Mouse (Mus musculus): Measurements from ENCODE around the gene Itih4.

Gene Itih4

GRCm38 (mm10) chr14:30923375-30924105 lies 37.3 kb downstream of the Itih4 start, which contains the start of gene Itih3:
TSS of gene Itih3 (minus strand) at chr14:30923760.
- in situ Hi-C loops (cut with MboI; ENCODE audit: unreplicated experiment in 2 of 2) = no loop called here

- in situ Hi-C loops (cut with MboI; ENCODE audit: unreplicated experiment in 2 of 2) = loop anchor here in 1 of 2 experiments (5.0 kb wide), 1 partner anchor 52 kb away; no protein-coding TSS in a partner anchor
Measured at GRCm38 (mm10) chr14:30925492-30925891, 39.2 kb downstream of the Itih4 start.

GRCm38 (mm10) chr14:30930386-30930785 lies 44.1 kb downstream of the Itih4 start:
- in situ Hi-C loops (cut with MboI; ENCODE audit: unreplicated experiment in 2 of 2) = loop anchor here in 1 of 2 experiments (5.0 kb wide), 1 partner anchor 33 kb away; no protein-coding TSS in a partner anchor

- in situ Hi-C loops (cut with MboI; ENCODE audit: unreplicated experiment in 2 of 2) = loop anchor here in 1 of 2 experiments (5.0 kb wide), 1 partner anchor 36 kb away; no protein-coding TSS in a partner anchor
Measured at GRCm38 (mm10) chr14:30933351-30933750, 47.1 kb downstream of the Itih4 start.

- in situ Hi-C loops (cut with MboI; ENCODE audit: unreplicated experiment in 2 of 2) = loop anchor here (5.0 kb wide), 2 partner anchors 70 to 75 kb away; no protein-coding TSS in a partner anchor
Measured at GRCm38 (mm10) chr14:30942254-30942653, 56.0 kb downstream of the Itih4 start.

GRCm38 (mm10) chr14:30943038-30943437 lies 56.8 kb downstream of the Itih4 start, which contains the start of gene Itih1:
TSS of gene Itih1 (minus strand) at chr14:30943289.
- in situ Hi-C loops (cut with MboI; ENCODE audit: unreplicated experiment in 2 of 2) = loop anchor here (5.0 kb wide), 2 partner anchors 71 to 76 kb away; no protein-coding TSS in a partner anchor

GRCm38 (mm10) chr14:30943860-30944674 lies 57.8 kb downstream of the Itih4 start:
- in situ Hi-C loops (cut with MboI; ENCODE audit: unreplicated experiment in 2 of 2) = loop anchor here (5.0 kb wide), 2 partner anchors 72 to 77 kb away; no protein-coding TSS in a partner anchor

GRCm38 (mm10) chr14:30944745-30945144 lies 58.5 kb downstream of the Itih4 start:
- in situ Hi-C loops (cut with MboI; ENCODE audit: unreplicated experiment in 2 of 2) = loop anchor here (5.0 kb wide), 2 partner anchors 72 to 77 kb away; no protein-coding TSS in a partner anchor

- in situ Hi-C loops (cut with MboI; ENCODE audit: unreplicated experiment in 2 of 2) = no loop called here
Measured at GRCm38 (mm10) chr14:30949986-30950385, 63.7 kb downstream of the Itih4 start.

- in situ Hi-C loops (cut with MboI; ENCODE audit: unreplicated experiment in 2 of 2) = no loop called here
Measured at GRCm38 (mm10) chr14:30951154-30951825, 65.0 kb downstream of the Itih4 start, which contains the start of gene Nek4. TSS of gene Nek4 (plus strand) at chr14:30951377.

Data from v-Abl transformed pro-B cells (cell line).